Mouse (Mus musculus): ENCODE data around the gene Adamts13.

DNA sequence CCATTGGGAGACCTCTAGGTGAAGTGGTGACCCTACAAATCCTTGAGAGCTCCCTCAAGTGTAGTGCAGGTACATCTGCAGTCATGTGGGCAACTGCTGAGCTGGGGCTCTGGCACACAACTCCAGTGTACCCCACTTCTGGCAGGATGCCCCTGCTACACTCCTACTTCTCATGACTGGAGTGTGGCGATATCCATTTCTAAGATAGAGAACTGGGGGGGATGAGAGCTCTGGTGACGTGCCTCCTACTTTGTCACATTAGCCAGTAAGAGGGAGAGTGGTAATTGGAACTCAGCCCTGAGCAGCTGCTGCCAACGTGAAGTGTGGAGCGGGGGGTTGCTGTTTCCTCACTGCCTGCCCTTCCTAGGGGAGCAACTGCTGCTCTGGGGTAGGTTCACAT, 33.0 kb downstream of the Adamts13 start:
- no peak for TF ChIP-seq CTCF (conservative IDR thresholded peaks at IDR 0.05; ENCODE audit: insufficient read depth, insufficient read length, low read depth, low read length)
- no peak for TF ChIP-seq POLR2A (IDR thresholded peaks at IDR 0.05; ENCODE audit: low read depth, low read length)
